Comparison of ENCODE assay signal across 10 mouse cellular contexts in the genomic region with DNA sequence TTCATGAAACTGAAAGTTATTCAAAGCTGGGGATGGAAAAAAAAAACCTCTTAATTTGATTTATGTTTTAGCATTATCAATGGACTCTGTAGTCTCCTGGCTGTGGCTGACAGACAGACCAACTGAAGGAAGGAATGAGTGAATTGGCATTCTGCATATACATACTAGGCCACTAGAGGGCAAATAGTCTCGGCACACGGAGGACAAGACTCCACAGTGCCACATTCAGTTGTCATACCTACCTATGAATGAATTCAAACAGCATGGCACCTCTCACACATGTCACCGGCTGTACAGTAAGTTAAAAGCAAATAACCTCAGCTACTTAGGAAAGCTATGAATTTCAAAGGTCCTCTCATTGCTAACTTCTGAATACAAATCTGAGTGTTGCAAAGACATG.
DNase-seq lines count a peak whose midpoint lies in the region; ATAC-seq and TF ChIP-seq lines count a peak whose summit lies in the region.
"Had no signal": no experiment of that assay in that cellular context is flagged by ENCODE, and none has a peak within 500 bp of the region (broad histone marks: within the 10 kb centered on the region; RNA-seq: fewer than 3 reads in every experiment).

No protein-coding gene starts in this region.

- H3K36me3 ChIP-seq in kidney, embryonic 15.5 days, result no peaks in the 10 kb centered on the region
- H3K36me3 ChIP-seq in ES-E14 (ENCODE audit: control insufficient read depth, insufficient read depth, low read length, poor library complexity, severe bottlenecking), result no peaks in the 10 kb centered on the region
- H3K36me3 ChIP-seq: heart, embryonic 15.5 days had no signal

- H3K9ac ChIP-seq in kidney, embryonic 15.5 days, result no peak overlapping the region
- no peak overlapping the region for H3K9ac ChIP-seq in ES-E14 (ENCODE audit: insufficient read depth, low read depth, low read length, poor library complexity, severe bottlenecking)
- H3K9ac ChIP-seq: heart, embryonic 15.5 days had no signal

- no peak for ATAC-seq in kidney, embryonic 15.5 days (replicated peaks; ENCODE audit: low FRiP score)

- H3K4me1 ChIP-seq in kidney, embryonic 15.5 days, result no peaks in the 10 kb centered on the region
- no peaks in the 10 kb centered on the region for H3K4me1 ChIP-seq in ES-E14 (ENCODE audit: control insufficient read depth in 2 of 2, insufficient read depth in 2 of 2, low read length in 2 of 2, poor library complexity in 1 of 2)
- H3K4me1 ChIP-seq: heart, embryonic 15.5 days had no signal

- in situ Hi-C loops in ES-E14 (cut with MboI; ENCODE audit: low sequenced_read_pairs in 2 of 2, unreplicated experiment in 2 of 2), result no loop called here

- DNase-seq in adrenal gland, adult 2 months, result peak; percentile 7
- DNase-seq in adrenal gland, postnatal 4 days (ENCODE audit: low spot score in 2 of 2), result no peak
- peak; percentile 44 for DNase-seq in kidney, adult 9 months
- DNase-seq in ES-E14 (ENCODE audit: low read depth, low spot score), result peak; percentile 15
- peak; percentile 28 for DNase-seq in forelimb bud, embryonic 11.5 days (ENCODE audit: low read depth, low spot score)
- DNase-seq in retina, adult 2 months (ENCODE audit: low read depth, low spot score), result peak; percentile 8
- no peak for DNase-seq in spleen, adult 18-20 months

- no peak overlapping the region for H3K27ac ChIP-seq in kidney, embryonic 15.5 days
- H3K27ac ChIP-seq in ES-E14 (ENCODE audit: insufficient read depth, low read depth, low read length, poor library complexity, severe bottlenecking), result no peak overlapping the region
- H3K27ac ChIP-seq: heart, embryonic 15.5 days had no signal

- 33% methylated on average over 3 of the region's 3 CpGs for WGBS in kidney, embryonic 15.5 days

- H3K27me3 ChIP-seq in kidney, embryonic 15.5 days, result no peaks in the 10 kb centered on the region
- H3K27me3 ChIP-seq: heart, embryonic 15.5 days had no signal

- H3K4me2 ChIP-seq in kidney, embryonic 15.5 days, result no peak overlapping the region
- H3K4me2 ChIP-seq: heart, embryonic 15.5 days had no signal

- no peaks in the 10 kb centered on the region for H3K9me3 ChIP-seq in kidney, embryonic 15.5 days (replicated peaks)
- H3K9me3 ChIP-seq in ES-E14 (ENCODE audit: control insufficient read depth, insufficient read depth, low read depth, low read length), result no peaks in the 10 kb centered on the region
- H3K9me3 ChIP-seq: heart, embryonic 15.5 days had no signal

- no peak overlapping the region for H3K4me3 ChIP-seq in kidney, embryonic 15.5 days (replicated peaks)
- H3K4me3 ChIP-seq in ES-E14 (ENCODE audit: insufficient read depth in 1 of 2, low read depth in 1 of 2, low read length in 2 of 2, poor library complexity in 1 of 2, severe bottlenecking in 1 of 2), result no peak overlapping the region
- H3K4me3 ChIP-seq: heart, embryonic 15.5 days; myocyte had no signal

TF ChIP-seq in ES-E14, 5 proteins besides CTCF, POLR2A, EP300 and RAD21:
- TF ChIP-seq ZC3H11A (IDR thresholded peaks at IDR 0.05; ENCODE audit: borderline replicate concordance, low read depth, low read length), result peak; percentile 22; the same call in 1 of the 2 replicates
- no peak for TF ChIP-seq CHD2 (IDR thresholded peaks at IDR 0.05; ENCODE audit: low read depth, low read length)

Comparison
In these comparisons a context has a peak if more than half of its experiments do, and no peak if none do; other contexts are left out.
1. DNase-seq: peak in adrenal gland, adult 2 months (single experiment), kidney, adult 9 months (single experiment), ES-E14 (single experiment), forelimb bud, embryonic 11.5 days (single experiment) and retina, adult 2 months (single experiment); none in adrenal gland, postnatal 4 days (0 of 2) and spleen, adult 18-20 months (0 of 2).